14 mouse cellular contexts compared by ENCODE assay signal in genomic region chr8:106646731-106647130, GRCm38 (mm10). TPM values are rescaled to one million over a fixed set of nuclear protein-coding genes. Genes with fewer than 3 reads are reported as not detected.
DNase-seq lines count a peak whose midpoint lies in the region; ATAC-seq and TF ChIP-seq lines count a peak whose summit lies in the region.
"Had no signal": no experiment of that assay in that cellular context is flagged by ENCODE, and none has a peak within 500 bp of the region (broad histone marks: within the 10 kb centered on the region; RNA-seq: fewer than 3 reads in every experiment).

No protein-coding gene starts in this region.

- no peak for TF ChIP-seq CTCF in lung, adult 2 months (IDR thresholded peaks at IDR 0.05; ENCODE audit: insufficient read depth, low read length)
- TF ChIP-seq CTCF in small intestine, adult 2 months (IDR thresholded peaks at IDR 0.05; ENCODE audit: extremely low read depth, insufficient read length, insufficient replicate concordance, low read depth, low read length) = no peak

- WGBS in kidney, embryonic 15.5 days = 70% methylated on average over 5 of the region's 5 CpGs
- 67% methylated on average over 5 of the region's 5 CpGs for WGBS in lung, adult 2 months
- WGBS in small intestine, adult 2 months = 31% methylated on average over 5 of the region's 5 CpGs

- peaks cover 21% of the 10 kb centered on the region for H3K4me1 ChIP-seq in kidney, embryonic 15.5 days
- H3K4me1 ChIP-seq in lung, adult 2 months (ENCODE audit: control insufficient read depth, insufficient read depth, low read length) = peaks cover 4% of the 10 kb centered on the region
- H3K4me1 ChIP-seq in small intestine, adult 2 months (ENCODE audit: control insufficient read depth, insufficient read depth, insufficient read length, low read length) = peaks cover 33% of the 10 kb centered on the region; the same call in 1 of the 2 replicates
- H3K4me1 ChIP-seq: forebrain, embryonic 15.5 days; heart, embryonic 15.5 days; hindbrain, embryonic 13.5 days; limb, embryonic 13.5 days had no signal

- H3K27ac ChIP-seq in kidney, embryonic 15.5 days = 0 out of 2 replicates have a peak overlapping the region, but pooled peaks have one; percentile 13
- H3K27ac ChIP-seq in small intestine, adult 2 months (ENCODE audit: insufficient read depth, low read depth, low read length) = 0 out of 2 replicates have a peak overlapping the region, but pooled peaks have one; percentile 9
- H3K27ac ChIP-seq: forebrain, embryonic 15.5 days; heart, embryonic 15.5 days; hindbrain, embryonic 13.5 days; limb, embryonic 13.5 days; midbrain, embryonic 10.5 days had no signal

- no peak overlapping the region for H3K9ac ChIP-seq in kidney, embryonic 15.5 days
- H3K9ac ChIP-seq: forebrain, embryonic 15.5 days; heart, embryonic 15.5 days; hindbrain, embryonic 13.5 days; limb, embryonic 13.5 days had no signal

- no peaks in the 10 kb centered on the region for H3K9me3 ChIP-seq in kidney, embryonic 15.5 days (replicated peaks)
- H3K9me3 ChIP-seq: forebrain, embryonic 15.5 days; heart, embryonic 15.5 days; hindbrain, embryonic 13.5 days; limb, embryonic 13.5 days; midbrain, embryonic 10.5 days had no signal

- no peaks in the 10 kb centered on the region for H3K36me3 ChIP-seq in kidney, embryonic 15.5 days
- peaks cover 23% of the 10 kb centered on the region for H3K36me3 ChIP-seq in small intestine, adult 2 months (ENCODE audit: control insufficient read depth, insufficient read depth, low read length)
- H3K36me3 ChIP-seq: forebrain, embryonic 15.5 days; heart, embryonic 15.5 days; hindbrain, embryonic 13.5 days; limb, embryonic 13.5 days; midbrain, embryonic 10.5 days had no signal

- H3K4me2 ChIP-seq in kidney, embryonic 15.5 days = no peak overlapping the region
- H3K4me2 ChIP-seq: forebrain, embryonic 15.5 days; heart, embryonic 15.5 days; hindbrain, embryonic 13.5 days; limb, embryonic 13.5 days had no signal

- no peak for TF ChIP-seq POLR2A in lung, adult 2 months (IDR thresholded peaks at IDR 0.05; ENCODE audit: borderline replicate concordance, extremely low read depth, low read depth, low read length)
- TF ChIP-seq POLR2A in small intestine, adult 2 months (IDR thresholded peaks at IDR 0.05; ENCODE audit: low read depth, low read length) = no peak

- H3K27me3 ChIP-seq in kidney, embryonic 15.5 days = no peaks in the 10 kb centered on the region
- H3K27me3 ChIP-seq in small intestine, adult 2 months (ENCODE audit: control insufficient read depth, insufficient read depth, low read length) = no peaks in the 10 kb centered on the region
- H3K27me3 ChIP-seq: forebrain, embryonic 15.5 days; heart, embryonic 15.5 days; hindbrain, embryonic 13.5 days; limb, embryonic 13.5 days had no signal

- intact Hi-C loops in left cerebral cortex, postnatal 25 days (cut with DNase I) = loop anchor here (1.0 to 5.0 kb wide), 3 partner anchors 86 to 234 kb away; no protein-coding TSS in a partner anchor

- no peak overlapping the region for H3K4me3 ChIP-seq in kidney, embryonic 15.5 days (replicated peaks)
- no peak overlapping the region for H3K4me3 ChIP-seq in lung, adult 2 months (replicated peaks; ENCODE audit: extremely low read depth, low read depth, low read length)
- no peak overlapping the region for H3K4me3 ChIP-seq in small intestine, adult 2 months (ENCODE audit: low read depth, low read length)
- H3K4me3 ChIP-seq: forebrain, embryonic 15.5 days; heart, embryonic 15.5 days; hindbrain, embryonic 13.5 days; limb, embryonic 13.5 days; midbrain, embryonic 10.5 days; myocyte had no signal

- no peak for ATAC-seq in kidney, embryonic 15.5 days (replicated peaks; ENCODE audit: low FRiP score)
- no peak for ATAC-seq in monocyte, adult 5-6 weeks (replicated peaks; ENCODE audit: insufficient number of reproducible peaks, low FRiP score, low TSS enrichment, poor library complexity, severe bottlenecking)
- ATAC-seq: forebrain, embryonic 15.5 days had no signal

- DNase-seq in kidney, postnatal 4 days = no peak
- peak; percentile 53 for DNase-seq in lung, adult 2 months
- no peak for DNase-seq in left cerebral cortex, postnatal 25 days (ENCODE audit: low spot score in 2 of 2)
- no peak for DNase-seq in gastrocnemius, postnatal 10 days
- no peak for DNase-seq in Muller cell, postnatal 12 days (ENCODE audit: inconsistent ontology term)

RNA-seq across cellular contexts. Expression of gene Tango6, which starts 36.1 kb away (rescaled TPM):
- 11.6 and 12.3 TPM in 2 replicates for polyA plus RNA-seq in kidney, embryonic 15.5 days (2015; fragmentation: Nextera tagmentation; extraction: Ambion mirVana)
- 4.3 and 5.9 TPM in 2 replicates for polyA plus RNA-seq in lung, adult 2 months (2012; rRNA removed)
- polyA plus RNA-seq in small intestine, adult 2 months (2012; rRNA removed) = 1.2 and 2.1 TPM in 2 replicates
- 1 to 10 TPM; 5.7 to 7.0 TPM for total RNA-seq in left cerebral cortex, postnatal 25 days (2021)
- 1 to 10 TPM; 8.6 to 9.8 TPM for total RNA-seq in gastrocnemius, postnatal 10 days (2021)
- 1.9 to 7.2 TPM (median 1.9 TPM) in 3 replicates for total RNA-seq in monocyte, adult 5-6 weeks (2017)

RNA-seq across cellular contexts. Expression of gene Cdh1, which starts 43.6 kb away (rescaled TPM):
- 80.8 and 81.7 TPM in 2 replicates for polyA plus RNA-seq in kidney, embryonic 15.5 days (2015; fragmentation: Nextera tagmentation; extraction: Ambion mirVana)
- polyA plus RNA-seq in lung, adult 2 months (2012; rRNA removed) = 124 and 140 TPM in 2 replicates
- polyA plus RNA-seq in small intestine, adult 2 months (2012; rRNA removed) = 88.3 and 234 TPM in 2 replicates
- total RNA-seq in left cerebral cortex, postnatal 25 days (2021) = 1 to 10 TPM; 2.3 to 2.5 TPM
- 1 to 10 TPM in 1 of 2 experiments, under 1 TPM in 1; 0.95 to 1.4 TPM for total RNA-seq in gastrocnemius, postnatal 10 days (2021)
- 7.3 to 16.7 TPM (median 15.2 TPM) in 3 replicates for total RNA-seq in monocyte, adult 5-6 weeks (2017)
